Mouse (Mus musculus): ENCODE measurements around the gene Tmem258. TPM values are rescaled to one million over a fixed set of nuclear protein-coding genes. Genes with fewer than 3 reads are reported as not detected.

Tmem258 gene
- total RNA-seq, 2 experiments from 2014 or later: 75.5 to 81.9 TPM

DNA sequence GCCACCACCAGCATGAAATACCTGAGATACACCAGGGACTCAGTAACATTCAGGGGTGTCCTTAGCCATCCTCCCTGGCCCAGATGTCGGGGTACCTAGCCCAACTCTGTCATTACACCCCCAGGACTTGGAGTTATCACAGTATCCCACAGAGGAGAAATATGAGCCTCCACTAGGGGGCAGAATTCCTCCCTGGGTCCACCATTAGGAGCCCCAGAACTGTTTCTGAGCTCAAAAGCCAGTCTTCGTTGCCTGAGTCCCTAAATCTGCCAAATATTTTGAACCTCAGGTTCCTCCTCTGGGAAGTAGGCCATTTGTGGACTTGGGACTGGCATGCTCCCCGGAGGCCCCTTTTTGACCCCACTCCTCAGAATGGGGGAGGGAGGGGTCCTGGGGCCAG is 15.3 kb downstream of the Tmem258 start:
- DNase-seq: peak in 1 of 2 experiments; percentile 21
- intact Hi-C loops (cut with DNase I): no loop called here

- no peak for DNase-seq
- intact Hi-C loops (cut with DNase I): no loop called here
Observed at GRCm38 (mm10) chr19:10219593-10219992, 15.8 kb downstream of the Tmem258 start.

DNA sequence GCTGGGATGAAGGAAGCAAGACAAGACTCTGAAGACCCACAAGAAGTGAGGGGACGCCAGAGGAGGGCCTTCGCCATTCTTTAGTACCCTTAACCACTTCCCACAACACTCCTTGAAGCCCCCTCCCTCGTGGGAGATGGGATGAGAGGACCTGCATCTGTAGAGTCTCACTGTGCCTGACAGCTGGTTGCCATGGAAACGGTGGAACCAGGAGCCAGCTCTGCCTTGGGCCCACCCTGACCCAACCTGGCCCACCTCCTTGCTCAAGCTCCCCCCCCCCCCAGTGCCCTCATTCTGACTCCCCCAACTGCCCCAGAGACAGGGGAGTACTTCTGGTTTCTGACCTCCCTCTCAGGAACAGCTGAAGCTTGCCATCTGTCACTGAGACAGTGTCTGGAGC is 17.8 kb downstream of the Tmem258 start:
- intact Hi-C loops (cut with DNase I): no loop called here

DNA sequence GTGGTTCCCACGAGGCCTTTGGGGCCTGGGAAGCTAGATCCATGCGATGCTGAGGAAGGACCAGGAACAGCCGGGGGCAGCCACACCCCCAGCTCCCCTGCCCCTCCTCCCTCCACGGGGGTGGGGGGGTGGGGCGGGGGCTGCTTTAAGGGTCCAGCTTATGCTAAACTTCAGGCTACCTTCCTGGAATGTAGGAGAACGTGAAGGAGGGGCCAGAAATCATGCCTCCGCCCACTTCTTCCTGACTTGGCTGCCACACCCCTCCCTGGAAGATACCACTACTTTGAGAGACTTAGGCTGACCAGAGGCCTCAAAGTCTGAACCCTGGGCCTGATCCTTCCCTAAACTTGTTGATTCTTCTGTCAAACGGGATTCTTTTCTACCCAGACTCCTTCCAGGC is 18.8 kb downstream of the Tmem258 start:
- DNase-seq: no peak
- intact Hi-C loops (cut with DNase I): no loop called here

More for the DNA sequence above, 17.8 kb downstream of the Tmem258 start:
- no peak for DNase-seq

GRCm38 (mm10) chr19:10223561-10223960 is 19.7 kb downstream of the Tmem258 start:
- no peak for DNase-seq
- intact Hi-C loops (cut with DNase I): no loop called here

DNA sequence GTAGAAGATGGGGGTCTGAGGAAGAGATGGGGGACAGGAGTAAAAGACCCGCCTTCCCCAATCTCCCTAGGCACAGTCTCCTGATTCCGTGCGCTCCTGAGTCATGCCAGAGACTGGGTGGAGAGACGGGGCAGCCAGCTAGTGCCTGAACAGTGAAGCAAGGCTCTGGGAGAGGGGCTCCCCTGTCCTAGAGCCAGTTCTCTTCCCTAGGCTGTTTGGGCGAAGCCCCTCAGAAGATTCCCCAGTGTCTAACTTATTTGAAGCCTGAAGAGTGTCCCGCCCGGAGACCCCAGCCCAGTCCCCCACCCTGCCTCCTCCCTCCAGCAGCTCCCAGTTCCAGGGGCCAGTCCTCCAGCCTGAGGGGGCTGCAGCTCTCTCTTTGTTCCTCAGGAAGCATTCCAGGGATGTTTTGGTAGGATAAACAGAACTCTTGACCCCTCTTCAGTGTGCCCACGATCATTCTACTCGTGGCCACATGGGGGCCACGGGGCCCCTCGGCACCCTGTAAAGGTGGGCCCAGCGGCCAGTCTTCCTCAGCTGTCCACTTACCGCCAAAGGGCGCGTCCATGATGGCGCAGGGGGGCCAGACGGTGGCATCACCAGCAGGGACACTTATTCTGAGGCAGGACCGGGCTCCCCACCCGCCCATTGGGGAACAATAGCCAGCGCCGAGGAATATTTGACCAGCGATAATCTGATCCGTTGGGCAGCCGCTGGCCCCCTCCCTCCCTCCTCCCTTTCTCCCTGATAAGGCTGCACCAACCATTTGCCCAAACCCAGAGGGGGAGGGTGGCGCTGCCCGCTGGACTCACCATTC is 21.0 kb downstream of the Tmem258 start:
- DNase-seq: no peak

GRCm38 (mm10) chr19:10225767-10226166 is 22.0 kb downstream of the Tmem258 start:
- DNase-seq: no peak
- intact Hi-C loops (cut with DNase I): no loop called here

More for the DNA sequence above, 21.0 kb downstream of the Tmem258 start:
- intact Hi-C loops (cut with DNase I): no loop called here

DNA sequence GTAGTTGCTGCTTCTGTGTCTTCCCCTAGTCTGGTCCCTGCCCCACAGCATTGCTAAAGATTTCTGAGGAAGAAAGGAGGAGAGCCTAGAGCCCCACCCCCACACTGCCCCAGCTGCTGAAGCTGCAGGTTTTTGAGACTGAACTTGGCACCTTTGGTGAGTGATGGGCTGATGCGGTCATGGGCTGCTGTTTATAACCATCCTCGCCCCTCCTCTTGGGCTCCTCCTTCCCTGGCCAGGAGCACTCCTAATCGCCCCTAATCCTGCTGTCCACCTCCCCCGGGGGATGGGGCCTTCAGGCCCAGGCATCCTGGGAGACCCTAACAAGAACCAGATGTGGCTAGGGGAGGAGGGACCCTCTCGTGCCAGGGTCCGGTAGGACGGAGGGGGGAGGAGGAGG is 27.2 kb downstream of the Tmem258 start:
- DNase-seq: no peak
- intact Hi-C loops (cut with DNase I): no loop called here

GRCm38 (mm10) chr19:10231871-10232270 is 28.1 kb downstream of the Tmem258 start:
- intact Hi-C loops (cut with DNase I): no loop called here
- DNase-seq: no peak

DNA sequence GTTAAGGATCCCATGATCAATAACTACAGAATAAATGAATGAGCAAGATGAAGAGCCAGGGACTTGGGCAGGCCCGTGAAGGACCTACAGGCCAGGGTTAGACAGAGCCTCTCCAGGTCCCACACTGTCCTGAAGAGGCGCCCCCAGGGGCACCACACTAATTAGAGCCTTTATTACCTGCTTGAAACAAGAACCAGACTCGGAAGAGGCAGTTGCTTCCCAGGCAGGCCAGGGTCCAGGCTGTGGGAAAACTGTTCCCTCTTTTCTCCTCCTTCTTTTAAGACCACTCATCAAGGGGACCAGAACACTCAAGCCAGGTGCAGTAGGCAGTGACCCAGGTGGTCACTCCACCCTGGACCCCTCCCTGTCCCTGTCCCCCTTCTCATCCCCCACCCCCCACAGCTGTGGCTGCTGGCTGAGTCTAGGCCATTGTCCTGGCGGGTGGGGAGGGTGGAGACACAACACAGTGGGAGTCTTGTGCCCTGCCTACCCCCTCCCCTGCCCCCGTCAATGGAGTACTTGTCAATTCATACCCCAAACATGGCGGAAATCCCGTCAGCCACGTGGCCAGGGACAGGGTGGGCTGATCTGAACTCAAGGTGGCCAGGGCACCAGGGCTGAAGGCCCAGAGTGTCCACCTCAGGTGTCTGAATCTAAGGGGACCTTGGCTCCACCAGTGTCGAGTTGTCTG is 28.7 kb downstream of the Tmem258 start:
- DNase-seq: no peak
- intact Hi-C loops (cut with DNase I): no loop called here

GRCm38 (mm10) chr19:10235784-10236565 is 32.2 kb downstream of the Tmem258 start:
- no peak for DNase-seq
- intact Hi-C loops (cut with DNase I): no loop called here

- intact Hi-C loops (cut with DNase I): no loop called here
Observed at GRCm38 (mm10) chr19:10238477-10238876, 34.7 kb downstream of the Tmem258 start.

GRCm38 (mm10) chr19:10239419-10239818 is 35.6 kb downstream of the Tmem258 start:
- no peak for DNase-seq
- intact Hi-C loops (cut with DNase I): no loop called here

More at GRCm38 (mm10) chr19:10238477-10238876, 34.7 kb downstream of the Tmem258 start:
- DNase-seq: no peak

- no peak for DNase-seq
- intact Hi-C loops (cut with DNase I): loop anchor here (10.0 kb wide), 1 partner anchor 235 kb away; no protein-coding TSS in a partner anchor
Observed at GRCm38 (mm10) chr19:10239975-10240653, 36.3 kb downstream of the Tmem258 start.

GRCm38 (mm10) chr19:10240654-10241305 is 37.0 kb downstream of the Tmem258 start, which contains the start of gene Myrf:
TSS of gene Myrf (minus strand) at chr19:10240748.
- intact Hi-C loops (cut with DNase I): loop anchor here (10.0 kb wide), 1 partner anchor 234 kb away; no protein-coding TSS in a partner anchor

DNA sequence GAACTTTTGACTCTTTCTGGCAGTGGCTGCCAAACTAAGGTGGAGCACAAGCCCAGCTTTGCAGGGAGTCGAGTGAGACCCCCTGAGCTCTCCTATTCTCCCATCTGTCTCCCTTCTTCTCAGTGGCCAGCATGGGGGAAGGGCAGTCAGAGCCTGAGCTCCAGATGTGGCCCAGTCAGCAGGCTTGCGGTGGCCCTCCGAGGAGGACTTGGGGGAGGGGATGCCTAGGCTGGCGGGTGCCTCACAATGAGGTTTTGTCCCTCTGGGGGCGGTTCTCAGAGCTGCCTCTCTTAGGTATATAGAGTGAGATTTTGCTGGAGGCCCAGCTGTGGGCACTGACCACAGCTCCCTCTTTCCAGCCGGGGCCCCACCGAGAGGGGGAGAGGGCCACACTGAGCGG is 39.1 kb downstream of the Tmem258 start:
- no peak for DNase-seq
- intact Hi-C loops (cut with DNase I): loop anchor here (10.0 kb wide), 1 partner anchor 232 kb away; no protein-coding TSS in a partner anchor

More at GRCm38 (mm10) chr19:10240654-10241305, 37.0 kb downstream of the Tmem258 start, which contains the start of gene Myrf:
- DNase-seq: peak; percentile 53 to 62

DNA sequence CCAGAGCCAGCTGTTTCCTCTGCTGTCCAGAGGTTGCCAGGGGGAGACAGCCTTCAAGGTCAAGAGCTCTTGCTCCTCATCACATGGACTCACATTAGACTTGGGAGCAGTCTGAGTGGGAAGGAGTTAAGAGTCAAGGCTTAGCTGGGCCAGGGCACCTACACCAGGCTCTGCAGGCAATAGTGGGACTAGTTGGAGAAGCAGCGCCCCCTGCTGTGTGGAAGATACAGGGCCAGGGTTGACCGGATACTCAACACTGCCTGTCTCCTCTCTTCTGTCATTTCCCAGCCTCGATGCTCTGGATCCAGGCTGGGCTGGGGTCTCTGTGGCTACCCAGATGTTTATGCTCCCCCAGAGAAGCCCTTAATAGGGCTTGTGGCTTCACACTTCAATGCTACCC is 40.4 kb downstream of the Tmem258 start:
- DNase-seq: no peak
- intact Hi-C loops (cut with DNase I): loop anchor here (10.0 kb wide), 1 partner anchor 231 kb away; no protein-coding TSS in a partner anchor

DNA sequence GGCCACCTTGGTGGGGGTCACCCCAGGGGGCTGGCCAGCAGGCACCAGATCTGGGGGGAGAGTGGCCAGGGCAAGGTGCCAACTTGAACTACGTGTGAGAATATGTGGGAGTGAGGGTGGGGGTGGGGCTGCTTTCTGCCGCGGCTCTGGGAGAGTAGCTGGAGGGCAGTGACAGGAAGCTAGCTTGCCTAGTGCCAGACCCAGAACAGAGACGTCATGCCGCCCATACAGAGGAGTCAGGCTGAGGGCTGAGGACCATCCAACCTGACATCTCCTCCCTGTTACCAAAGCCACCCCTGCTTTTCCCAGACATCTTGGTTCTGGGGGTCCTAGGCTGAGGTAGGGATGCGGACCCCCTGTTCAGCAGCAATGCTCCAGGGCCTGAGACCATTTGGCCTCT is 43.4 kb downstream of the Tmem258 start:
- no peak for DNase-seq
- intact Hi-C loops (cut with DNase I): loop anchor here (10.0 kb wide), 1 partner anchor 228 kb away; no protein-coding TSS in a partner anchor

DNA sequence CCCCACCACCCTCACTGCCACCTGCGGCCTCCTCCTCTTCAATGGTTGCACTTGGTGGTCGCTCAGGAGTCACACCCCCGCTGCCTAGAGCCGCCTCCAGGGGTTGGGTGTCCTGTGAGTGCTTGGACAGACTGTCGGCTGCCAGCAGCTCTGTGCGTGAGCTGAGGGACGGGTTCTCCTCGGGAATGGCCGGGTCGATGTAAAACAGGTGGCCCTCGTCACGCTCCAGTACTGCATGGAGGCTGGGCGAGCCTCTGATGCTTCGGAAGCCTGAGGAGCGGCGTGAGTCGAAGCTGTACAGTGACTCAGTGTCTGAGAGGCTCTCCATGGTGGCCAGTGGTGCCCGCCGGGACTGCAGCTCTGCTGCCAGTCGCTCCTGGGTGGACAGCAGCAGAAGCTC is 44.3 kb downstream of the Tmem258 start:
- intact Hi-C loops (cut with DNase I): loop anchor here (10.0 kb wide), 1 partner anchor 227 kb away; no protein-coding TSS in a partner anchor
- no peak for DNase-seq

Measured in gastrocnemius, postnatal 36 days (tissue).